Mouse (Mus musculus) forebrain, embryonic 13.5 days (tissue): ENCODE measurements around the gene Kcnk12. TPM values are rescaled to one million over a fixed set of nuclear protein-coding genes. Genes with fewer than 3 reads are reported as not detected.

Source experiments
- ATAC-seq: fragments of 200-750 bp; cut with Nextera tagmentation; 2 replicates; pipeline ENCODE4 v1.8.0; 2017
- H3K27ac ChIP-seq: fragments of 300-500 bp; sonication (generic); 2 replicates; pipeline ENCODE4 v1.5.1; 2015; ENCODE audit warnings: inconsistent platforms, mild to moderate bottlenecking, moderate library complexity
- H3K27me3 ChIP-seq: fragments of 300-500 bp; sonication (generic); 2 replicates; pipeline ENCODE4 v1.6.1; 2015; ENCODE audit warnings: mild to moderate bottlenecking, inconsistent platforms
- H3K36me3 ChIP-seq: fragments of 300-500 bp; sonication (generic); 2 replicates; pipeline ENCODE4 v1.6.1; 2015; ENCODE audit warnings: mild to moderate bottlenecking, inconsistent platforms; ENCODE audit not compliant: poor library complexity, severe bottlenecking
- H3K4me1 ChIP-seq: fragments of 300-500 bp; sonication (generic); 2 replicates; pipeline ENCODE4 v1.6.1; 2015; ENCODE audit warnings: inconsistent platforms
- H3K4me2 ChIP-seq: fragments of 300-500 bp; sonication (generic); 2 replicates; pipeline ENCODE4 v1.6.1; 2015; ENCODE audit warnings: inconsistent platforms, mild to moderate bottlenecking, moderate library complexity
- H3K4me3 ChIP-seq: fragments of 300-500 bp; sonication (generic); 2 replicates; pipeline ENCODE4 v1.5.1; 2015; ENCODE audit warnings: mild to moderate bottlenecking, inconsistent platforms
- H3K9ac ChIP-seq: fragments of 300-500 bp; sonication (generic); 2 replicates; pipeline ENCODE4 v1.6.1; 2015; ENCODE audit warnings: mild to moderate bottlenecking, inconsistent platforms
- H3K9me3 ChIP-seq: fragments of 300-500 bp; sonication (generic); replicated peaks from 2 replicates; pipeline ENCODE4 v1.6.1; 2016; ENCODE audit warnings: inconsistent platforms
- WGBS: fragments of 180-500 bp; shearing (Covaris S2); methylation state at CpG from one replicate; pipeline ENCODE4 v1.1.7; 2015; 5-methylcytosine and 5-hydroxymethylcytosine counted together
- polyA plus RNA-seq: library from polyadenylated mRNA; unstranded; fragments of >200 nt; fragmentation: Nextera tagmentation; extraction: Ambion mirVana; gene quantifications from 2 replicates; pipeline ENCODE4 v1.2.1, GENCODE M21; 2015

Gene Kcnk12
- polyA plus RNA-seq, 1 experiment from 2014 or later = 0.54 TPM

DNA sequence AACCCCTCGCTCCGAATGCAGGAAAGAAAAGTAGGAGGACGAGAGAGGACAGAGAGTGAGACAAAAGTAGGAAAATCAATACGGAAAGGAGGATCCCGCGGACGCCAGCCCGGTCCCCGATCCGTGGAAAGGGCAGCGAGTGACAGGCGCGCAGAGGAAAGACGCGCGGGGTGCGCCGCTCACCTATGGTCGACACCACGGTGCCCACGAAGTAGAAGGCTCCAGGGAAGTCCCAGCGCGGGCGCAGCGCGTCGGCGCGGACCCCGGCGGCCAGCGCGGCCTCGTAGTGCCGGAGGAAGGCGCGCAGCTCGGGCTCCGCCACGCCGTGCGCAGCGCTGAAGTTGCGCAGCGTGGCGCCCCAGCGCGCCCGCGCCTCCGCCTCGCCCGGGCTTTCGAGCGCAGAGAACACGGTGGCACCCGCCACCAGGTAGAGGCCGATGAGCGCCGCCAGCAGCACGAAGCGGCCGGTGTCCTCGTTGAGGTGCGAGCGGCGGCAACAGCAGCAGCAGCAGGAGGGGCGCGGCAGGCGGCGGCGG lies 845 bp downstream of the Kcnk12 start:
- ATAC-seq = peak; percentile 66; the same call in 1 of the 2 replicates
- Histone ChIP-seq H3K27me3 (peaks cover 73% of the 10 kb centered on the region), H3K27ac (no peak overlapping the region), H3K9me3 (no peaks in the 10 kb centered on the region), H3K4me2 (peak overlapping the region; percentile 95), H3K4me3 (peak overlapping the region; percentile 53), H3K4me1 (peaks cover 32% of the 10 kb centered on the region), H3K9ac (peak overlapping the region; percentile 61), H3K36me3 (no peaks in the 10 kb centered on the region)
- WGBS = under 1% methylated on average over 41 of the region's 72 CpGs

DNA sequence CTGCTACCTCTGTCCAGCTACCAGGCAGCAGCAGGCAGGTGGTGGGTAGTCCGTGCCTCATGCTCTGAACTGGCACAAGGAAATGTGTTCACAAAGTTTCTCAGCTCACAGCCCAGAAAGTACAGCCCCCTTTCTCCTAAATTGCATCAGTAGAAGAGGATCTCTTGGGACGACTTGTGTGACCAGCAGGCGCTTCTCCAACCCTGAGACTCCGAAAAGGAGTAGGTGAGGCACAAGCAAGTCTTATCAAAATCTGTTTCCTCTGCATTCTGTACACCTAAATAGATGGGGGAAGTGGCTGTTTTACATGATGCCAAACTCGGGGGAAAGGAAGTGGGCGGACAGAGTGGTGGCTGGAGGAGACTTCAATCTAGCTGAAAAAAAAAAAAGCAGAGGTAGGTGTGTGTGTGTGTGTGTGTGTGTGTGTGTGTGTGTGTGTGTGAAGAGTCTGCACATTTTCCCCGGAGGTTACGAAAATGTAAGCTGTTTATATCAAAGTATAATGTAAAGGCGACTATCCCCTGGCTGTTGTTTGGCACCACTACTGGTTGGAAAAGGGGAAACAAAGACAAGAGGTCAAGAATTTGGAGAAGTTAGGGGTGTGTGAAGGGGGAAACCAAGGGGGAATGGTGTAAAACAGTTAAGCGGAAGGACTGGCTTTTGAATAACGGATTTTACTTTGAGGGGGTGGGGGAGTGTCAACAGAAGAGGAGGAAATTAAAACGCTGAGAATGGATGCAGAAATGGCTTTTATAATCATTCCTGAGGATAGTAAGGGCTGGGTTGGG lies 1.7 kb downstream of the Kcnk12 start:
- peak overlapping the region; percentile 95 for H3K4me2 ChIP-seq
- no peaks in the 10 kb centered on the region for H3K9me3 ChIP-seq
- 24% methylated on average over 12 of the region's 12 CpGs for WGBS
- H3K9ac ChIP-seq = no peak overlapping the region
- peak overlapping the region; percentile 53 for H3K4me3 ChIP-seq
- ATAC-seq = no peak
- H3K27ac ChIP-seq = no peak overlapping the region
- peaks cover 66% of the 10 kb centered on the region for H3K27me3 ChIP-seq
- H3K4me1 ChIP-seq = peaks cover 32% of the 10 kb centered on the region
- H3K36me3 ChIP-seq = no peaks in the 10 kb centered on the region

DNA sequence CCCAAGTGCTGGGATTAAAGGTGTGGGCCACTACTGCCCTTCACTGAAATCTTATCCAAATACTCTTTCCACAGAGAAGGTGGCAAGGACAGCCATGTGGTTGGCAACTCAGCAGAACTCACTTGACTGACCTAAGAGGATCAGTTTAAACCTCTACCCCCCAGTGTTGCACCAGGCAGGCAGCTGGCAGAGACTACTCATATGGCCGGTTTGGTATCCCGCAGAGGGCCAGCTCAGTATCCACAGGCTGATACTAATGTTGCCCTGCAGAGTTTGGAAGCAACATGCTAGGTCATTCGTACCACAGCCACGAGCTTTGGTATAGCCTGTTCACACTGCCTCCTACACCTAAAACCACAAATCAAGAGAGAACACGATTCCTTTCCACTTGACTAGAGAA lies 3.0 kb downstream of the Kcnk12 start:
- Histone ChIP-seq H3K9me3 (no peaks in the 10 kb centered on the region), H3K27me3 (peaks cover 56% of the 10 kb centered on the region), H3K4me3 (no peak overlapping the region), H3K4me2 (no peak overlapping the region), H3K27ac (no peak overlapping the region), H3K4me1 (peaks cover 32% of the 10 kb centered on the region), H3K9ac (no peak overlapping the region), H3K36me3 (no peaks in the 10 kb centered on the region)
- no peak for ATAC-seq
- WGBS = 74% methylated on average over 5 of the region's 5 CpGs

DNA sequence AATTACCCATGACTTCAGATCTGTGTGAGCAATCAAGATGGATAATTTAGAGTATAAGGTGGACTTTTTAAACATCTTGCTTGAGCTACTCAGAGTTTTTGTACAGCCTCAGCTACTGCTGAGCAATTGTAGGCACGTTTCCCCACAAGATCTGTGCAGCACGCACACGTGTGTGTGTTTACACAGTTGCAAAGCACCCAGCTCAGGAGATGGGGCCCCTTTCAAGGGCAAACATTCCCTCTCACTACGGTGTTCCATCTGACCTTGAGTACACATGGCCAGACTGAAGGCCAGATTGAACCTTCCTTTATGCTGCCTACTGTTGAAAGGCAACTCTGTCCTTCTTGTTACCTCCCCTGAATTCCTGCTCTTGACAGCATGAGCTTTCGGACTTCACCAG lies 4.5 kb downstream of the Kcnk12 start:
- no peak for ATAC-seq
- Histone ChIP-seq H3K9me3 (no peaks in the 10 kb centered on the region), H3K4me2 (no peak overlapping the region), H3K9ac (no peak overlapping the region), H3K36me3 (no peaks in the 10 kb centered on the region), H3K4me1 (peaks cover 26% of the 10 kb centered on the region), H3K27ac (no peak overlapping the region), H3K27me3 (peaks cover 41% of the 10 kb centered on the region), H3K4me3 (no peak overlapping the region)
- 82% methylated on average over 5 of the region's 5 CpGs for WGBS

DNA sequence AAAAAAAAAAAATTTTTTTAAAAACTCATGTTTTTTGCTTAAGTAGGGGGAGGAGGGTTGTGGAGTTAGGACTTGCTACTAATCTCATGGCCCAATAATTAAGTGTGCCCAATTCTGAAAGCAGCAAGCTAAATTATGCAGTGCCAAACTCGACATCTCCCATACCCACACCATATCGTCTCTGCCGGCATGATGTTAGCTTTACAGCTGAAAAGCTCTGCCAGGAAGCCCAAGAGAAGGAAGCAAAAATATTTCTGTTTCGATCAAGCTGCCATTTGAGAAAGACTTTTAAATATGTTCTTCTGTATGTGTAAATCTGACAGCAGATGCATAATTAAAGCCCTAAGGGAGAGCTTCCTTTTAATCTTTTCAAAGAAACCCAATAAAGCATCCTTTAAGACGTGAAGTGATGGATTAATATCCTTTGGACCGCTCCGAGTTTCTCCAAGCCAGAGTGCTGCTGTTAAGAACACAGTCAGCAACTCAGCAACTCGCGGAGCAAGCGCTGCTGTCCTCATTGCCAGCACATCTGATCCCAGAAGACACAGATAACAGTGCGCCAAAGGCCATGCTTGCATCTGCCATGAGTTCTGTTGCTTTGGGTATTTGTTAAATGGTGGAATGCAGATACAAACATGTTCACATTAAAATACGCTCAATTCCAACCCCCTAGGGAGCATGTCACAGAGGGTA lies 5.0 kb downstream of the Kcnk12 start:
- Histone ChIP-seq H3K27me3 (peaks cover 35% of the 10 kb centered on the region), H3K27ac (no peak overlapping the region), H3K9me3 (no peaks in the 10 kb centered on the region), H3K4me2 (no peak overlapping the region), H3K4me3 (no peak overlapping the region), H3K9ac (no peak overlapping the region), H3K4me1 (peaks cover 20% of the 10 kb centered on the region), H3K36me3 (no peaks in the 10 kb centered on the region)
- no peak for ATAC-seq
- 74% methylated on average over 12 of the region's 12 CpGs for WGBS

DNA sequence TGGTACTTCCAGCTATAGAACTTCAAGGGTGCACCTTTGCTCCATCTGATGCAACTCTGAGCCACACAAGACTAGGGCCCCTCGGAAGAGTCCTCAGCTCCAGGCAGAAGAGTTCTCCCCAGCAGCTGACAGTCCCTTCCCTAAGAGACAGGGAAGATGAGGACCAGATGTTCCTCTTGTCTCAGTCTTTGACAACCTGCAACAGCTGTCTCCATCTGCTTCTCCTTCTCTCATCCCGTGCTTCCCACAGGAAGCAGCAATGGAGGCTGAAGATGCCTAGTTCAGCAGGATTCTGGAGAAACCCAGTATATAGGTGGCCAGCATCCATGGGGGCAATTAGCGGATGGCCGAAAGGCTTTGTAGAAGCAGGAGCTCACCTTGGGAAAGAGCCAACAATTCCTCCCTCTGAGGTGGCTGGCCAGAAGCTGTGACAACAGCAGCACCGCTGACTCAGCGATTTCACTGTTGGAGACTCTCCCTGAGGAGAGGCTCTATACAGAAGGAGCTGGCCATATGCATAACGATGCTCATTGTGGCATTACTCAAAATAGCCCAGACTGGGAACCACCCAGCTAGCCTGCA lies 6.2 kb downstream of the Kcnk12 start:
- H3K9ac ChIP-seq = no peak overlapping the region
- 78% methylated on average over 7 of the region's 7 CpGs for WGBS
- no peak overlapping the region for H3K27ac ChIP-seq
- no peak overlapping the region for H3K4me3 ChIP-seq
- H3K9me3 ChIP-seq = no peaks in the 10 kb centered on the region
- no peaks in the 10 kb centered on the region for H3K36me3 ChIP-seq
- no peak overlapping the region for H3K4me2 ChIP-seq
- ATAC-seq = no peak
- peaks cover 24% of the 10 kb centered on the region for H3K27me3 ChIP-seq
- peaks cover 8% of the 10 kb centered on the region for H3K4me1 ChIP-seq

DNA sequence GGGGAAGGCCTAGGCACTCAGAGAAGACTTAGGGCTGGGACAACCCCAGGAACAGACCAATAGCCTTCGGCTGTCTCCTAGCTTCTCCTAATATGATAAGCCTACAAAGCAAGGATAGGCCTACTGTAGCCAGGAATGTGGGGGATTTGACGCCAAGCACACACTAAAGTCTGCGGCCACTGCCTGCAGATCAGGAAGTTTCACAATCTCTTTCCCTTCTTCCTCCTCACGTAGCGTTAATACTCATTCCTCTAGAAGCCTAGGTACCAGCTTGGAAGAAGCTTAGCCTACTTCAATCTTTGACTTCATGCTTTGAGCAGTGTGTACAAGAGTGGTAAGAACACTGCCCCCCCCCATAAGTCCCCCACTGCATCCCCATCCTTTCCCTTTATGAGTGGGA lies 7.1 kb downstream of the Kcnk12 start:
- Histone ChIP-seq H3K4me3 (no peak overlapping the region), H3K36me3 (no peaks in the 10 kb centered on the region), H3K27me3 (peaks cover 14% of the 10 kb centered on the region), H3K4me1 (peaks cover 6% of the 10 kb centered on the region; the same call in 1 of the 2 replicates), H3K27ac (no peak overlapping the region), H3K9ac (no peak overlapping the region), H3K4me2 (no peak overlapping the region), H3K9me3 (no peaks in the 10 kb centered on the region)
- WGBS = 94% methylated on average over 5 of the region's 5 CpGs
- ATAC-seq = no peak

DNA sequence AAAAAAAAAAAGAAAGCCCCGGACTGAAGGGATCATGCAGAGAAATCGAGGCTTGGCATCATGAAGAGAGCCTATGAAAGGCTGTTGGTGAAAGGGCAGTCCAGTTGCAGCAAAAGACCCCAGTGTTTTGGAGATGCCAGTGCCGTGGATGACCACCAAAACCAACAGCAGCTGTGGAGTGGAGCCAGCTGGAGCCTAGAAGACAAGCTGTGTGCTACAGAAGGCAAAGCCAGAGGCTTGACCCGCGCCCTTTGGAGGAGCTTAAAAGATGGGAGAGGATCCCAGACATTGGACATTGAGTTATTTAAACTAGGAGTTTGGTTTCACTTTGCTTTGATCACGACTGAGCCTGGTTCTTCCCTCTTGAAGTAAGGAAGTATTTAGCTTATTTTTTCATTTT lies 9.6 kb downstream of the Kcnk12 start:
- H3K27me3 ChIP-seq = no peaks in the 10 kb centered on the region
- no peak for ATAC-seq
- WGBS = 79% methylated on average over 6 of the region's 6 CpGs

DNA sequence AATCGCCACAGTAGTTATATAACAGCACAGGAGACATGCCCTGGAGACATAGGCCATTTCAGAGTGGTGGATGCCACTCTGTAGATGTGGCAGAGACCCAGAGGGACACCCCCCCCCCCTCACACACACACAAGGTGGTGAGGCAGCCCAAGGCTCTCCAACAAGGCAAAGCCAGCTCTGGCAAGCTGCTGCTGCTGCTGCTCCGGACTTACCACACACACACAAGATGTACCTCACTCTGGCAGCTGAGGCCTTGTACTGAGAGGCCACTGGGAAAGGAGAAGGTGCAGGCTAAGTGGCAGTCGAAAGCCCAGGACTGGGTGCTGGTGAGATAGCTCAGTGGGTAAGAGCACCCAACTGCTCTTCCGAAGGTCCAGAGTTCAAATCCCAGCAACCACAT lies 10.1 kb downstream of the Kcnk12 start:
- H3K4me1 ChIP-seq = no peaks in the 10 kb centered on the region
- no peak overlapping the region for H3K4me3 ChIP-seq
- WGBS = 89% methylated on average over 4 of the region's 4 CpGs
- no peaks in the 10 kb centered on the region for H3K27me3 ChIP-seq
- H3K9me3 ChIP-seq = no peaks in the 10 kb centered on the region
- H3K36me3 ChIP-seq = no peaks in the 10 kb centered on the region
- no peak overlapping the region for H3K4me2 ChIP-seq
- no peak overlapping the region for H3K9ac ChIP-seq
- ATAC-seq = no peak
- H3K27ac ChIP-seq = no peak overlapping the region

More for the DNA sequence above, 9.6 kb downstream of the Kcnk12 start:
- no peaks in the 10 kb centered on the region for H3K9me3 ChIP-seq
- peaks cover 4% of the 10 kb centered on the region; the same call in 1 of the 2 replicates for H3K4me1 ChIP-seq
- H3K9ac ChIP-seq = no peak overlapping the region
- no peak overlapping the region for H3K27ac ChIP-seq
- H3K4me3 ChIP-seq = no peak overlapping the region
- H3K36me3 ChIP-seq = no peaks in the 10 kb centered on the region
- H3K4me2 ChIP-seq = no peak overlapping the region

DNA sequence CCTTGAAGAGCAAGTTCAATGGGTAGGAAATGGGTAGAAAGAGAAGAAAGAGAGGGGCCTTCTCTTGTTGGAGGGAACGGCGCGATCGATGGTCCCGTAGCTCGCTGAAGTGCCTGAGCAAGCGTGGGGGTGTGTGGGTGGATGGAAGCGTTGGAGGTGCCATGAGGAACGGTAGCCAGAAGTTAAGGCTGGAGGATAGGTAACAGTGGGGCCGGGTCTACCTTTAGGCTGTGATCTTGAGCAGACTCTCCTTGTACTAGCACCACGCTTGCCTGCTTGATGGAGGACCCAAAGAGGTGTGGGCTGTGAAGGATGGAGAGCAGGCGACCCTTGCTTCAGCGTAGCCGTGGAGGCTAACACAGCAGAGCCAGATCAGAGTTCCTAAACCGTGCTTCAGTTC lies 12.1 kb downstream of the Kcnk12 start:
- Histone ChIP-seq H3K27me3 (no peaks in the 10 kb centered on the region), H3K36me3 (no peaks in the 10 kb centered on the region), H3K4me2 (no peak overlapping the region), H3K4me3 (no peak overlapping the region), H3K4me1 (no peaks in the 10 kb centered on the region), H3K9me3 (no peaks in the 10 kb centered on the region; the same call in 1 of the 2 replicates), H3K27ac (no peak overlapping the region), H3K9ac (no peak overlapping the region)
- ATAC-seq = no peak
- 95% methylated on average over 15 of the region's 15 CpGs for WGBS

DNA sequence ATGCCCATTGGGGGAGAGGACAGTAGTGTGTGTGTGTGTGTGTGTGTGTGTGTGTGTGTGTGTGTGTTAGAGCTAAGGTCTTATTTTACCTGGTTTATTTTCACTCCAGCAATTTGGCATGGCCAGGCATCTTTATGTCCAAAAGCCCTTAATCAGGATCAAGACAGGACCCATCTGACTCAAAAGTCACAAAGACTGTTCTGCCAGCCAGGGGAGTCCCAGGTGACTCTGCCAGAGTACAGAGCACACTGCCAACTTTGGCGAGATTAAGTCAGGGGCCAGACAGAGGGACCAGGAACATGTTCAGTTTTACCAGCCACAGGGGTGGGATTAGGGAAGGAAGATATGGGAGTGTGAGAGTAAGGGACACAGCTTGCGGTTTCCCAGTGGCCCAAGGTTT lies 12.9 kb downstream of the Kcnk12 start:
- Histone ChIP-seq H3K4me1 (no peaks in the 10 kb centered on the region), H3K4me2 (no peak overlapping the region), H3K36me3 (no peaks in the 10 kb centered on the region), H3K4me3 (no peak overlapping the region), H3K27ac (no peak overlapping the region), H3K27me3 (no peaks in the 10 kb centered on the region), H3K9ac (no peak overlapping the region), H3K9me3 (no peaks in the 10 kb centered on the region; the same call in 1 of the 2 replicates)
- ATAC-seq = no peak
- 85% methylated on average over 2 of the region's 2 CpGs for WGBS
